Mouse (Mus musculus): ENCODE measurements around the gene Syk. TPM values are rescaled to one million over a fixed set of nuclear protein-coding genes. Genes with fewer than 3 reads are reported as not detected.

Syk gene
- polyA plus RNA-seq, 1 experiment from 2014 or later = 2.9 TPM

GRCm38 (mm10) chr13:52605006-52605405, 22.0 kb downstream of the Syk start:
- no peaks in the 10 kb centered on the region for H3K9me3 ChIP-seq (ENCODE audit: control insufficient read depth, low read length)
- H3K4me2 ChIP-seq (ENCODE audit: low read depth, low read length) = no peak overlapping the region
- H3K9ac ChIP-seq (ENCODE audit: low read depth, low read length) = no peak overlapping the region
- no peak overlapping the region for H3K27ac ChIP-seq (ENCODE audit: low read length)
- peaks cover 17% of the 10 kb centered on the region for H3K4me1 ChIP-seq (ENCODE audit: control insufficient read depth, insufficient read depth, low read length)
- 82% methylated on average over 3 of the region's 3 CpGs for WGBS
- H3K4me3 ChIP-seq (ENCODE audit: low read length) = no peak overlapping the region
- H3K27me3 ChIP-seq (replicated peaks; ENCODE audit: control insufficient read depth, insufficient read depth, low read length) = no peaks in the 10 kb centered on the region
- no peak for ATAC-seq
- H3K36me3 ChIP-seq (ENCODE audit: control insufficient read depth, insufficient read depth, low read length) = no peaks in the 10 kb centered on the region

GRCm38 (mm10) chr13:52605911-52606310, 22.9 kb downstream of the Syk start:
- no peak overlapping the region for H3K9ac ChIP-seq (ENCODE audit: low read depth, low read length)
- H3K36me3 ChIP-seq (ENCODE audit: control insufficient read depth, insufficient read depth, low read length) = no peaks in the 10 kb centered on the region
- H3K4me3 ChIP-seq (ENCODE audit: low read length) = no peak overlapping the region
- H3K9me3 ChIP-seq (ENCODE audit: control insufficient read depth, low read length) = no peaks in the 10 kb centered on the region
- no peak for ATAC-seq
- peaks cover 17% of the 10 kb centered on the region for H3K4me1 ChIP-seq (ENCODE audit: control insufficient read depth, insufficient read depth, low read length)
- H3K27me3 ChIP-seq (replicated peaks; ENCODE audit: control insufficient read depth, insufficient read depth, low read length) = no peaks in the 10 kb centered on the region
- H3K27ac ChIP-seq (ENCODE audit: low read length) = no peak overlapping the region
- H3K4me2 ChIP-seq (ENCODE audit: low read depth, low read length) = no peak overlapping the region
- 79% methylated on average over 4 of the region's 4 CpGs for WGBS

DNA sequence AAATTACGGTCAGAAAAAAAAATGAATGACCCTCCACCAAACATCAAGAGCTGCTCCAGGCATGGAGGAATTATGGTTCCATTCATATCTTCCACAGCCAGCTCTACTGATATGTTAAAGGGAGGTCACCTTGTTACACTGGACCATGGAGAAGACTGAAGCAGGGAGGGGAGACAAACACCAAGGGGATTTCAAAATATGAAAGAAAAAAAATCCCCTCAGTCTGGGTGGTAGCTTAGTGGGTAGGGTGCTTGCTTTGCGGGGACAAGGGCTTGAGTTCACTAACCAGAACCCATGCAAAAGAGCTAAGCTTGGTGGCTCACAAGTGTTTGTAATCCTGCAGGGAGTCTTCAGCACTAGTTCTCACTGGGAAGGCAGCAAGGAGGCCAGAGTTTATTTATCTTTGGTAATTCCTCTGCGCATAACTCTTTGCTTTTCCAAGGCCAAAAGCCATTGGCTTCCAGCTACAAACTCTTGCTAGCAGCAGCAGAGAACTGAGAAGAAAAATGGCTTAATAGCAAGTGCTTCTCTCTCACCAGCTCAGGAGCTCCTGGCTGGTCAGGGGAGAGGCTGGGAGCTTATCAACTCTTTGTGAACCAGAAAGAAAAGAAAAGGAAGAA, 23.8 kb downstream of the Syk start:
- Histone ChIP-seq H3K4me3 (ENCODE audit: low read length) (no peak overlapping the region), H3K4me1 (ENCODE audit: control insufficient read depth, insufficient read depth, low read length) (peaks cover 17% of the 10 kb centered on the region), H3K9ac (ENCODE audit: low read depth, low read length) (no peak overlapping the region), H3K36me3 (ENCODE audit: control insufficient read depth, insufficient read depth, low read length) (no peaks in the 10 kb centered on the region), H3K9me3 (ENCODE audit: control insufficient read depth, low read length) (no peaks in the 10 kb centered on the region), H3K4me2 (ENCODE audit: low read depth, low read length) (no peak overlapping the region), H3K27ac (ENCODE audit: low read length) (no peak overlapping the region), H3K27me3 (replicated peaks; ENCODE audit: control insufficient read depth, insufficient read depth, low read length) (no peaks in the 10 kb centered on the region)
- 55% methylated on average over 3 of the region's 3 CpGs for WGBS
- ATAC-seq = no peak

- ATAC-seq = peak; percentile 58
- H3K9me3 ChIP-seq (ENCODE audit: control insufficient read depth, low read length) = no peaks in the 10 kb centered on the region
- H3K4me3 ChIP-seq (ENCODE audit: low read length) = no peak overlapping the region
- H3K9ac ChIP-seq (ENCODE audit: low read depth, low read length) = no peak overlapping the region
- WGBS = 81% methylated on average over 1 of the region's 1 CpGs
- H3K4me1 ChIP-seq (ENCODE audit: control insufficient read depth, insufficient read depth, low read length) = peaks cover 16% of the 10 kb centered on the region
- H3K27ac ChIP-seq (ENCODE audit: low read length) = no peak overlapping the region
- no peaks in the 10 kb centered on the region for H3K27me3 ChIP-seq (replicated peaks; ENCODE audit: control insufficient read depth, insufficient read depth, low read length)
- no peaks in the 10 kb centered on the region for H3K36me3 ChIP-seq (ENCODE audit: control insufficient read depth, insufficient read depth, low read length)
- no peak overlapping the region for H3K4me2 ChIP-seq (ENCODE audit: low read depth, low read length)
These were observed 25.0 kb downstream of the Syk start for GRCm38 (mm10) chr13:52607964-52608363.

- Histone ChIP-seq H3K4me3 (ENCODE audit: low read length) (no peak overlapping the region), H3K27ac (ENCODE audit: low read length) (no peak overlapping the region), H3K9ac (ENCODE audit: low read depth, low read length) (no peak overlapping the region), H3K9me3 (ENCODE audit: control insufficient read depth, low read length) (no peaks in the 10 kb centered on the region), H3K36me3 (ENCODE audit: control insufficient read depth, insufficient read depth, low read length) (no peaks in the 10 kb centered on the region), H3K4me1 (ENCODE audit: control insufficient read depth, insufficient read depth, low read length) (peaks cover 13% of the 10 kb centered on the region), H3K4me2 (ENCODE audit: low read depth, low read length) (no peak overlapping the region), H3K27me3 (replicated peaks; ENCODE audit: control insufficient read depth, insufficient read depth, low read length) (no peaks in the 10 kb centered on the region)
- no peak for ATAC-seq
- 88% methylated on average over 7 of the region's 7 CpGs for WGBS
These were observed 27.5 kb downstream of the Syk start for GRCm38 (mm10) chr13:52610463-52610862.

- no peaks in the 10 kb centered on the region for H3K27me3 ChIP-seq (replicated peaks; ENCODE audit: control insufficient read depth, insufficient read depth, low read length)
- no peak overlapping the region for H3K27ac ChIP-seq (ENCODE audit: low read length)
- no peak overlapping the region for H3K4me3 ChIP-seq (ENCODE audit: low read length)
- 76% methylated on average over 3 of the region's 3 CpGs for WGBS
- H3K36me3 ChIP-seq (ENCODE audit: control insufficient read depth, insufficient read depth, low read length) = no peaks in the 10 kb centered on the region
- no peak for ATAC-seq
- no peak overlapping the region for H3K4me2 ChIP-seq (ENCODE audit: low read depth, low read length)
- H3K9ac ChIP-seq (ENCODE audit: low read depth, low read length) = no peak overlapping the region
- H3K4me1 ChIP-seq (ENCODE audit: control insufficient read depth, insufficient read depth, low read length) = peaks cover 2% of the 10 kb centered on the region; the same call in 1 of the 2 replicates
- H3K9me3 ChIP-seq (ENCODE audit: control insufficient read depth, low read length) = no peaks in the 10 kb centered on the region
These were observed 30.3 kb downstream of the Syk start for GRCm38 (mm10) chr13:52613266-52613665.

DNA sequence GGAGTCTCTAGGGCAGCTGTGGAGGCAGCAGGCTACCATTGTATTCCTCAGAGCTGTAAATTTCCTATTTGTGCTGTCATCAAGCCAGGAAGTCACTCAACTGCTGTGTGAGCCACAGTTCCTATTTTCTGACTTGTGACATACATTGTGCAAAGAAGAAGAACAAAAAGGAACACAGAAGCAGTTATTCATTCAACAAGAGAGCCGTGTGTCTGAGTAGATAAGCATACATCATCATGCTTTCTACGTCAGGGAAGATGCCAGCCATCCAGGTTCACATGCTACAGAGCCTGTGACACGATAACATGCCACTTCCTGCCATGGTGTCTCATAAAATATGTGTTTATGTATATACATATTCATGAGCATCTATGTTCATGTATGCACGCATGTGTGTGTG, 32.1 kb downstream of the Syk start:
- Histone ChIP-seq H3K9me3 (ENCODE audit: control insufficient read depth, low read length) (no peaks in the 10 kb centered on the region), H3K36me3 (ENCODE audit: control insufficient read depth, insufficient read depth, low read length) (no peaks in the 10 kb centered on the region), H3K4me2 (ENCODE audit: low read depth, low read length) (no peak overlapping the region), H3K4me1 (ENCODE audit: control insufficient read depth, insufficient read depth, low read length) (no peaks in the 10 kb centered on the region), H3K4me3 (ENCODE audit: low read length) (no peak overlapping the region), H3K27me3 (replicated peaks; ENCODE audit: control insufficient read depth, insufficient read depth, low read length) (no peaks in the 10 kb centered on the region), H3K9ac (ENCODE audit: low read depth, low read length) (no peak overlapping the region), H3K27ac (ENCODE audit: low read length) (no peak overlapping the region)
- no peak for ATAC-seq
- 80% methylated on average over 4 of the region's 4 CpGs for WGBS

GRCm38 (mm10) chr13:52617096-52617714, 34.2 kb downstream of the Syk start:
- ATAC-seq = no peak
- Histone ChIP-seq H3K27me3 (replicated peaks; ENCODE audit: control insufficient read depth, insufficient read depth, low read length) (no peaks in the 10 kb centered on the region), H3K4me1 (ENCODE audit: control insufficient read depth, insufficient read depth, low read length) (no peaks in the 10 kb centered on the region), H3K4me3 (ENCODE audit: low read length) (no peak overlapping the region), H3K9me3 (ENCODE audit: control insufficient read depth, low read length) (no peaks in the 10 kb centered on the region), H3K9ac (ENCODE audit: low read depth, low read length) (no peak overlapping the region), H3K4me2 (ENCODE audit: low read depth, low read length) (no peak overlapping the region), H3K27ac (ENCODE audit: low read length) (no peak overlapping the region), H3K36me3 (ENCODE audit: control insufficient read depth, insufficient read depth, low read length) (no peaks in the 10 kb centered on the region)
- WGBS = 71% methylated on average over 11 of the region's 11 CpGs

DNA sequence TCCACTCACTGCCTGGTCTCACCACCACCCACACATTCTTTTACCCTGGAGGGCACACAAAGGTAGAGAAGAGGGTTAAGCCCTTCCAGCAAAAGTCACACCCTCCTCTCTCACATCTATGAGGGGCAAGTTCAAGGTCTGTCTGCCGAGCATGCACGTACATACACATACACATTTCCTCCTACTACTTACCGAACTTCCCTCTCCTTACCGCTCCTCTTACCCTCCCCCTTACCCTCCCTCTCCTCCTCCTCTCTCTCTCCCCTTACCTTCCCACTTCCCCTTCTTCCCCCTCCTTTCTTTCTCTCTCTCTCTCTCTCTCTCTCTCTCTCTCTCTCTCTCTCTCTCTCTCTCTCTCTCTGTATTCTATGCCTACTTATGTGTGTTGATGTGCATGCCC, 35.6 kb downstream of the Syk start:
- H3K27ac ChIP-seq (ENCODE audit: low read length) = no peak overlapping the region
- H3K4me1 ChIP-seq (ENCODE audit: control insufficient read depth, insufficient read depth, low read length) = no peaks in the 10 kb centered on the region
- H3K4me3 ChIP-seq (ENCODE audit: low read length) = no peak overlapping the region
- H3K4me2 ChIP-seq (ENCODE audit: low read depth, low read length) = no peak overlapping the region
- H3K36me3 ChIP-seq (ENCODE audit: control insufficient read depth, insufficient read depth, low read length) = no peaks in the 10 kb centered on the region
- no peak for ATAC-seq
- no peaks in the 10 kb centered on the region for H3K9me3 ChIP-seq (ENCODE audit: control insufficient read depth, low read length)
- 54% methylated on average over 4 of the region's 4 CpGs for WGBS
- no peaks in the 10 kb centered on the region for H3K27me3 ChIP-seq (replicated peaks; ENCODE audit: control insufficient read depth, insufficient read depth, low read length)
- no peak overlapping the region for H3K9ac ChIP-seq (ENCODE audit: low read depth, low read length)

GRCm38 (mm10) chr13:52619482-52619881, 36.5 kb downstream of the Syk start:
- no peaks in the 10 kb centered on the region for H3K27me3 ChIP-seq (replicated peaks; ENCODE audit: control insufficient read depth, insufficient read depth, low read length)
- H3K9ac ChIP-seq (ENCODE audit: low read depth, low read length) = no peak overlapping the region
- ATAC-seq = no peak
- H3K36me3 ChIP-seq (ENCODE audit: control insufficient read depth, insufficient read depth, low read length) = no peaks in the 10 kb centered on the region
- no peak overlapping the region for H3K4me2 ChIP-seq (ENCODE audit: low read depth, low read length)
- H3K27ac ChIP-seq (ENCODE audit: low read length) = no peak overlapping the region
- no peaks in the 10 kb centered on the region for H3K4me1 ChIP-seq (ENCODE audit: control insufficient read depth, insufficient read depth, low read length)
- no peak overlapping the region for H3K4me3 ChIP-seq (ENCODE audit: low read length)
- no peaks in the 10 kb centered on the region for H3K9me3 ChIP-seq (ENCODE audit: control insufficient read depth, low read length)
- WGBS = 86% methylated on average over 5 of the region's 5 CpGs
